Mouse (Mus musculus) urinary bladder, postnatal 25 days (tissue): ENCODE data around the gene Ntrk2.

Experiments used
- DNase-seq: peaks from one replicate; pipeline ENCODE4 v3.0.0; 2022; ENCODE audit warnings: low spot score

Ntrk2 gene

DNA sequence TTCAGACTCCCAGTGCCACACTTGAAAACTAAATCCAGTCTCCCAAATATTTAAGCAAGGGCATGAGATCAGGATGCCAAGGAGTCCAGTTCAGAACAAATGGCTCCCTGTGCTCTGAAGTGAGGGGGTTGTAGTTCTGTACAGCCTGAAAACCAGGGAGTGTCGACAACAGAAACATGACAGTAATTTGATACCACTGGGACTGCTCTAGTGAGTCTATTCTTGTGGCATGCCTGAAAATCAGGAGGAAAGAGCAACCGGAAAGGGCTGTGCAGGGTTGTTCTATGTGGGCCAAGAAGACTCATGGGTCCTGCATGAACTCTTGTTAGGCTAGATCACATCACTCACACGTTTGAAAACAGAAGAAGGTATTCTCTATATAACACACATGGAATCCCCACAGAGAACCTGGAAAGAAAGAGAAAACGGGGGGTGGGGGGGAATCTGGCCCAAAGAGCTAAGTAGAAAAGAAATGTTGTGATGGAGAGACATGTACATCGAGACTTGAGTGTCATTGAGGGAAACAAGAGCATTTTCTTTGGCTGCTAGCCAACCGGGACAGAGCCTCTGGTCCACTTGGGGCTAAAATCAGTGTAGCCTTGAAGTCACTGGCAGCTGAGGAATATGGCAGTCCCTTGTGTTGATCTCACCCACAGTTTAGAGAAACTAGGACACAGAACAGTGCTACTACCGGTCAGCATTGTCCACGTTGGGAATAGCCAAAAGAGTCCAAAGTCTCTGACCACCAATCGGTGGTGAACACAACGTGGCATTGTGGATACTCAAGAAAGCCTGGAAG lies 313.4 kb downstream of the Ntrk2 start:
- DNase-seq = no peak

- DNase-seq = no peak
Measured at GRCm38 (mm10) chr13:59143141-59143744, 336.9 kb downstream of the Ntrk2 start.

- DNase-seq = no peak
Measured at GRCm38 (mm10) chr13:59144321-59144856, 338.0 kb downstream of the Ntrk2 start.

- no peak for DNase-seq
Measured at GRCm38 (mm10) chr13:59145677-59146555, 339.5 kb downstream of the Ntrk2 start.

DNA sequence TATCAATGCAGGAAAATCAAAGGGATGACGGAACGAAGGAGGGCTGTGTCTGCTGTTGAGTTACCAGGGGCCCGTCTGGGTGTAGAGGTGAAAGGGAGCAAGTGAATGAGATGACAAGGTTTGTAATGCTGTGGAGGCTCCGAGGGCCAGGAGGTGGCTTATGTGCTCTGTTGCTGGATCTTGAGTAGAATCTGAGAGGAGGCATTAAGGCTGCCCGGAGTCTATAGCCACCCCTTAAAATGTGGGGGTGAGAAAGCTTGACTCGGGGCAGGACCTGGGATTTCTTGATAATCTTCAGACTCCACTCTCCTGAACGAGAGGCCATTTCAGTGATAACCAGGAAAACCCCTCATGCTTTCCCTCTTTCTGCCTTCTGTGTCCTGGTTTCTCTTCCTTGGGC lies 340.2 kb downstream of the Ntrk2 start:
- DNase-seq = no peak

DNA sequence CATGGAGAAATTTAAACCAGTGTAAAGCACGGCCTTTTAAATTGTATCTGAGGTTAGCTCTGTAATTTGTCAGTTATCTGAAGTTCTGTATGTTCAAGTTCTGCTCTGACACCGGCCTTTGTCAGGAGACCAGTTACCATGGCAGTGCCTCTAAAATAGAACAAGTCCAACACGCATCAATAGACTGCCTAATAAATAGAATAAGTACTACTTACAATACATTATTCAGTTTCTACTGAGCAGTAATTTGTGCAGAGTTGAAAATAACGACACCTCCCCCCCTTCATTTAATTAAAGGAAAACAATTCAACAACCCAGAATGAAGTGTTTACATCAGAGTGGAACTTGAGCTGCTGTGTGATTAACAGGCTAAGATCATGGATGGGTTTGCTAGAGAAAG lies 341.6 kb downstream of the Ntrk2 start:
- no peak for DNase-seq

GRCm38 (mm10) chr13:59148793-59149192 lies 342.4 kb downstream of the Ntrk2 start:
- DNase-seq = no peak

DNA sequence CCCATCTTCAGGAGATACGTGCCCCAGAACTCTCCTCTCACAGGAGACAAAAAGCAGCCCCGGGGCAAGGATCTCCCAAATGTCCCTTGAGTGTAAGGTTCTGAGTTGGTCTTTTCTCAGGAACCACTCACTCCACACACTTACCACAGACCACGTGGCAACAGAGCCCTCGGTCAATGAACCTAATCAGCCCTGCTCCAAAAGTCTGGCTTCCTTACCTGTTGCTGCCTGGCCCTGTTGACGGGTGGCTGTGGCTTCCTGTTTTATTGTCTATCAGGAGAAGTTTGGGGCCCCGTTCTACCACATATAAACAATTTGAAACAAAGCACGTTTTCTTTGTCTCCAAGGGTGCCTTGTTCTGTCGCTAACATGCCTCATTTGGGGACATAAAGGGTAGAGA lies 357.6 kb downstream of the Ntrk2 start:
- no peak for DNase-seq

DNA sequence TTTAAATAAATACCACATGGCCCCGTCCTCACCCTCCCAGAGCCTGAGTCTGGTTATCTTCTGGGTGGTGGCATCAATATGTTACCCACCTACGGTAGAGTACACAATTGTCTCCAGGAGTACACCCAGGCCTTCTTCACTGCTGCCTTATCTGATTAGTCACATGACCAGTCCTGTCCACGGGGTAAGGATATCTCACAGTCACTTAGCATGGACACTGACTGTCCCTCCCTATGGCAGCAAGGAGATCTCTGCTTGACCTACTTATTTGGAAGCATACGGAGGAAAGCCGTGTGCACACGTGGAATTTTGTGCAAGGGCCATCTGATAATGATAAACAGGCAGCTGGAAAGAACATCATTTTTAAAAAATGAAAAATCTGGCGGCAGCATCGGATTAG lies 367.5 kb downstream of the Ntrk2 start:
- no peak for DNase-seq

DNA sequence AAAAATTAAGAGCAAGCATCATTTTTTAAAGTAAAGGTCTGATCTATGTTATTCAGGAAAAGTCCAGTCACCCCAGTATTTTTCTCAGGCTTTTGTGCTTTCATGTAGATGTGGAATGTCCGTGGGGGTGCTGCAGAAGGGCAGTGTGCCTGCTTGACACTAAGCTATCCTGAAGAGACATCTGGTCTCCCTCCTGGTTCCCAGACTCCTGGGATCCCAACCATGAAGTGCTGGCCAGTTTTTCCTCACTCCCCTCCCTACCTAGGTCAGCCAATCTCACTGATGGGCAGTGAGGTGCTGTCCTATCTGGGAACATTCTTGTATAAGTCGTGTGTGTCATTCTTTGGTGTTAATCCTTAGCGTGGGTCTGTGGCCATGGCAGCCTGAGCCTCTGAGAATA lies 369.7 kb downstream of the Ntrk2 start:
- no peak for DNase-seq

- no peak for DNase-seq
Measured at GRCm38 (mm10) chr13:59176485-59176884, 370.1 kb downstream of the Ntrk2 start.

GRCm38 (mm10) chr13:59177003-59177402 lies 370.6 kb downstream of the Ntrk2 start:
- no peak for DNase-seq

DNA sequence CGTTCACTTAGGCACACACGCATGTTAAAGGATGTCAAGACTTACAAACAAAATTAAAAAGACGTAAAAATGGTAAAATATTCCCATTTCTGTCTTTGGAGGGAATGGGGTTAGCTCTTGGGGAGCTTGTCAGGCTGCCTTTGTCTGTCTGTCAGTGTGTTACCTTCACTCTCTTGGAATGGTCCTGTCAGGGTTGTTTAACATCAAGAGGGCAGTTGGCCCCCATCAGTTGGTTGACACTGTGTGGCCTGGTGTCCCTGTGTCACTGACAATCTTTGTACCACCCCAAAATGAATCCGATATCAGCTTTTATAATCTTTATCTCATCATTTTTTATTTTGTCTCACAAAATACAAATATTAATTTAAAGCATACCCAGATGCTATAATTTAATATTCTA lies 373.6 kb downstream of the Ntrk2 start:
- no peak for DNase-seq

GRCm38 (mm10) chr13:59180781-59181180 lies 374.4 kb downstream of the Ntrk2 start:
- DNase-seq = no peak

DNA sequence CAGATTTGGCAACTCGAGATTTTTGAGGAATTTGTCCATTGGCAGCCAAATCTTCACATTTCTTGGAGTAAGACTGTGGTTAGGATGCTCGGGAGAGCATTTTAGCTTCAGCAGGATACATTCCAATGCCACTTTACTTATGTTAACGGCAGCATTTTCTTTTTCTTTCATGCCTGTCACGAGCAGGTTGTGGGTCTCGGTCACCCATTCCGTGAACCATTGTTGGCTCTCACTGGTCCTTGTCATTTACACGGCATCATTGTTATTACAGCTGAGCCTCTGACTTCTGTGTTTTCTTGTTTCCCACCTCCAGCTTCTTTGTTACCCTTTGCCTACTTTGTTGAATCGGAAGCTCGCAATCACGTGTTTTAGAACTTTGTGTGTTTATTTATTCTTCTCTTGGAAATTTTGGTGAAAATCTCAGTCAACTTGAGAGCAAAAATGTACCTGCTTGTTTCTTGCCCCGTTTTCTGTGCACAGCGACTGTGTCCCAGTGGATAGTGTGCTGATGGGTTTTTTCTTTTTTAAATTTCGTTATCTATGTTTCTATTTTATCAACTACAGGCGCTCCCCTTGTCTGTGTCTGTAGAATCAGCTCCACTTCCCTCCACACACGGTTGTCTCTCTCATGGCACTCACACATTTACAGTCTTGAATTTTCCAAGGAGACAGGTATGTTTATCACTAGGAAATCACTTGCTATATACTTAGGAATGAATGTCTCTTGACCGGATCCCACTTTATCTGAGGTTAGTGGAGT lies 375.0 kb downstream of the Ntrk2 start:
- DNase-seq = no peak

DNA sequence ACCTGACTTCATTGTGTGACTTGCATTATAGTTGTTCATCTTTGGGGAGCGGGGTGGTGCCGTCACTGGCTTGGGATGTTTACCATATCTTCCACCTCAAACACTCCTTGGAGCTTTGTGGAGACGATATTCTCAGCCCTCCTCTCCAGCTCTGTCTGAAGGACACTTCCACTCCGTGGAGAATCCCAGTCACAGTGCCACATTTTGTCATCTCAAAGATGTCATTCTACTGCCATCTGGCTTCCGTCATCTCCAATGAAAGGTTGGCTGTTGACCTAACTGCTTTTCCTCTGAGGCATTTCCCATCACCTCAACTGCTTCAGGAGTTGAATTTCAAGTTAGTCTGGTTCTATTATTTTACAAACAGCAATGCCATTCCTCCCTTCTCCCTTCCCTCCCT lies 376.3 kb downstream of the Ntrk2 start:
- DNase-seq = no peak
